Mouse (Mus musculus) frontal cortex, postnatal 36 days (tissue): ENCODE results near the gene Poglut1.
"Not testable (repeated sequence)": the region's sequence is repeated elsewhere in the genome, so short reads cannot be mapped to it uniquely, and the experiment has no call there.

Experiments
- DNase-seq, 2 experiments: peaks; one replicate each; pipeline ENCODE4 v3.0.0; 2022; ENCODE audit warnings: low spot score in 2 of 2

The Poglut1 gene

DNA sequence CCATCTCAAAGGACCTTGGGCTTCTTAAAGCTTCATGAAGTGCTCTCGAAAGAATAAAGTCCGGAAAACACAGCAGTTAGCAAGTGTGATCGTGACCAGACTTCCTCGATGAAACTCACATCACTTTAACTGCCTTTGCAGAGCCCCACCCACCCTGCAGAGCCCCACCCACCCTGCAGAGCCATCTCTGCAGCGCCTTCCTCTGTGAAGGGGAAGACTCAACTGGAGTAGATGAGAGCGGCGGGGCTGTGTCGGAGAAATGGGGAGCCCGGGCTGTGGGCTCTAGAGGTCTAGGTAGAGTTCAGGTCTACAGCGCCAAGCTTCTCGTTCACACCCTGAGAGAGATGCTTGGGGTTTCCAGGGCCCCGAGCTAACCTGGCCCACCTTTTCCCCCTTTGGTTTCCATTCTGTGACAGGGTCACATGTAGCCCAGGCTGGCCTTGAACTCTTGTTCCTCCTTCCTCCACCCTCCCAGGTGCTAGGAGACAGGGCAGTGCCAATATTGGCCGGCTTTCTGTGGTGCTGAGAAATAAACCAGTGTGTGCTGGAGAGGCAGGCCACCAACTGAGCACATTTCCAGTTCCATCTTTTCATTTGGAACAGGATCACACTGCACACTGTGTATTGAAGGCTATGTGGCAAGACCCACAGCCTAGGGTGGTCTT lies 11.2 kb downstream of the Poglut1 start:
- DNase-seq = no peak

DNA sequence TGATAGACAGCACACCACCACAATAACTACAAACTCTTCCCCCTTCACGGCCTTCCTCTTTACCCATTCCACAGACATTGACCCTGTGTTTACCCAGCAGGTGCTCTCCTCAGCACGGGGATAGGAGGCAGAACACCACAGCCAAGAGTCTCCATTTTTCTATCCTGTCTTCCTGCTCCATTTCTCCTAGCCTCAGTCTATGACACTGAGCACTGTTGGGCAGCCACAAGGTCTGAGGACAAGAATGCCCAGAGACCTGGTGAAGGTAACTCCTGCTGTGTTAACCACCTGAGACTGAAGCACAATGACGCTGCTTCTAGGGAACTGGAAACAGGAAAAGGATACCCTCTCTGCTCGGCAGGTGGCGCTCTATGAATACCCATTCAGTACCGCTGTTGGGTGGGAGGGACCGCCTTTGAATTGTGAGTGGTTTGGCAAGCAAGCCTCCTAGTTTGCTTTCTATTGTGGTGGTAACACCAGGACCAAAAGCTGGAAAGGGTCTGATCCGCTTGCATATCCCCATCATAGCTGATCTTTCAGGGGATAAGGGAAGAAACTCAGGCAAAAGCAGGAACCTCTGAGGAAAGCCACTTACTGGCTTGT lies 13.4 kb downstream of the Poglut1 start:
- DNase-seq = peak; percentile 76 to 79

GRCm38 (mm10) chr16:38526264-38526663 lies 23.8 kb downstream of the Poglut1 start:
- DNase-seq = no peak

DNA sequence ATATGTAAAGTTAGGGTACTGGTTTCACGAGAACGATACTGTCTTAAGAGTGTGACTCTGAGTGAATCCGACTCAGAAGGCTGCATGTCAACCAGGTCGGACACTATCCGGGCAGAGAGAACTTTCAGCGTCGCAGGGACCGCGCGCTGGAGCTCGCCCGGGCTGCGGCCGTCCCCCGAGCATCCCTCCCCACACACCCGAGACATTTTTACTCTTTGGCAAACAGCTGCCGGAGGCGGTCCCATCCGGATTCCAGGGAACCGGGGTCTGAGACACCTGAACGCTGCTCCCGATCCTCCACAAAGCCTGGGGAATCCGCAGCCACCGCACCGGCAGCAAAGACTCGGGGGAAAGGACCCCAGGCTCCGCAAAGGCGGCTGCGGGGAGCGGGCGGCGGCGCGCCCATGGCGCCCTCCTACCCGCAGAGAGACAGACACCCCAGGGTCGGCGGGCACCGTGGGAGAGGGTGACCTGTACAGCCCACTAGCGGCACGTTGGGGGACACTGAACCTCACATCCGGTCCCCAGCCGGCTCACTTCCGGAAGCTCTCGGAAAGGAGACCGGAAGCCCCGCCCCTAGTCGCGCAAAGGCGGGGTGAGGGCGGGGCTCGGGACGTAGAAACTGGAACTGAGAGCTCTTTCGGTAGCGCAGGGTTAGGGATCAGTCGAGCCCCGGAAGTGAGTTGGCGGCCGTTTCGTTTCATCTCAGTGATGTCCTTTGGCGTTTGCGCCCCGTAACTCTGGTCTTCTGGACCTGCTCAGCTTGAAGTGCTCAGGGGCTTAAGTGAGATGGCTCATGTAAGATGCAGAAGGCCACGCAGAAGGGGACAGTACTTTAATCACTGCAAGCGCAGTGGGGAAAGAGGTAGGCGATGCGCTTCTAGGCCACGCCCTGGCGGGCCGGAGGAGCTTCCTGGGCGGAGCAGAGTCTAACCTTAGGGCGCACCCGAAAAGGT lies 27.7 kb downstream of the Poglut1 start, which contains the start of gene Timmdc1:
Timmdc1 (minus strand) TSS at position 535 of the 956 bp plus-strand sequence.
- peak; percentile 93 to 96 for DNase-seq

GRCm38 (mm10) chr16:38521211-38521987 lies 28.7 kb downstream of the Poglut1 start:
- DNase-seq = no peak

DNA sequence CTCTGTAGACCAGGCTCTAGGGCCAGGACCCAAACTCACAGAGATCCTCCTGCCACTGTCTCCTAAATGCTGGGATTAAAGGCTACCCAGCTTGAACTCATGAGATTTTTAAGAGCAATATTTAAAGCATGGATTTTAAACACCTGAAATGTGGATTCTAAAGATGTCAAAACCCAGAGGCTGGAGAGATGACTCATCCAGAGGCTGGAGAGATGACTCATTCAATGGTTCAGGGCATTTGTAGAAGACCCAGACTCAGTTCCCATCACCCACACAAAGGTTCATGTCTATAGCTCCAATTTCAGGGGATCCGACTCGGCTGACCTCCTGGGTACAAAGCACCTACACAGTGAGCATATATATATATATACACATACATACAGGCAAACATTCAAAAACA lies 30.9 kb downstream of the Poglut1 start:
- DNase-seq = no peak

DNA sequence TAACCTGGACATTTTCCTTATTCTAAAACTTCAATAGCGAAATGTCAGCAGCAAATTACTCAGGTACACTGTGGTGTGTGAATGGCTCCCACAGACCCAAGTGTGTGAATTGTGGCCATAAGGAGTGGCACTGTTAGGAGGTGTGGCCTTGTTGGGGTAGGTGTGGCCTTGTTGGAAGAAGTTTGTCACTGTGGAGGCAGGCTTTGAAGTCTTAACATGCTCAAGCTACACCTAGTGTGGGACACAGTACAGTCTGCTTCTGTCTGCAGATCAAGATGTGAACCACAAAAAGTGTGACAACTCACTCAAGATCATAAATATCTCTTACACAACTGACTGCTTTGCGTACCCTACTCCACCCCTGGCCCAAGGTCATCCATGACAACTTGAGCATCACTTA lies 39.2 kb downstream of the Poglut1 start:
- DNase-seq = no peak

DNA sequence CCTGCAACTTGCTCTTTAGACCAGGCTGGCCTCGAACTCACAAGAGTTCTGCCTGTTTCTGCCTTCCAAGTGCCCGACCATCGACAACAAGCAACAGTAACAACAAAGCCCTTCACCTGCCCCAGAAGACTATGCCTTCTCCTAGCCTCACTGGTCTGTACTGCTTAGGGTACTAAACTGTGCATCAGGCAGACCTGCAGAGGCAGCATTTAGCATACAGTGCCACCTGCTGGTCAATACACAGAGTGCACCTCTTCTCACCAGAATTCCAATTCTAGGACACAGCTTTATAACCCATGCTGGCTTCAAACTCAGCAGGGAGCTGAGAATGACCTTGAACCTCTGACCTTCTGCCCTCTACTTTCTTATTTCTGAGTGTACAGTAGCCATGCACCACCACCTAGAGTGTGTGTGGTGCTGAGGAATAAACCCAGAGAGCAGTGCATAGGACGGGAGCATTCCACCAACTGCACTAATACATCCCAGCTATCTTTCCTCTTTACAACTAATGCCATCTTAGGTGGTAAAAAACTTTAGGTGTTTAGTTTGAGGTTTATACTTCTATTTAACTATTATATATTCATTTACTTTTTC lies 43.9 kb downstream of the Poglut1 start:
- DNase-seq = peak; percentile 56 to 80

DNA sequence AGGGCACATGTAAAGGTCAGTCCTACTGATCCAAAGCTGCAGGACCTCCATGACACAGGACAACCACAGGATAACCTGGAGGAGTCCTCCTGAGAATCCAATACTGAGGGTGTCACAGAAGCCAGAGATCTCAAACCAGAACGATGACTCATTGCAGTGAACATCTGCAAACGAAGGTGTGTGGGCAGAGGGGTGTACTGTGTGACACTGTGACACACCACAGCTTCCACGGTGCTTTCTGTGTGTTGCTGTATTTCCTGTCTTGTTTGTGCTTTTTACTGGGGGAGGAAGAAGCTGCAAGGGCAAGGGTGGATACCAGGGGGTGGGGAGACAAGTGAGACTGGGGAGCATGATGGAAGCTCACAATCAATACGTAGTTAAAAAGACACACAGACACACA lies 46.5 kb downstream of the Poglut1 start:
- DNase-seq = no peak

GRCm38 (mm10) chr16:38502469-38502868 lies 47.6 kb downstream of the Poglut1 start:
- DNase-seq = no peak

DNA sequence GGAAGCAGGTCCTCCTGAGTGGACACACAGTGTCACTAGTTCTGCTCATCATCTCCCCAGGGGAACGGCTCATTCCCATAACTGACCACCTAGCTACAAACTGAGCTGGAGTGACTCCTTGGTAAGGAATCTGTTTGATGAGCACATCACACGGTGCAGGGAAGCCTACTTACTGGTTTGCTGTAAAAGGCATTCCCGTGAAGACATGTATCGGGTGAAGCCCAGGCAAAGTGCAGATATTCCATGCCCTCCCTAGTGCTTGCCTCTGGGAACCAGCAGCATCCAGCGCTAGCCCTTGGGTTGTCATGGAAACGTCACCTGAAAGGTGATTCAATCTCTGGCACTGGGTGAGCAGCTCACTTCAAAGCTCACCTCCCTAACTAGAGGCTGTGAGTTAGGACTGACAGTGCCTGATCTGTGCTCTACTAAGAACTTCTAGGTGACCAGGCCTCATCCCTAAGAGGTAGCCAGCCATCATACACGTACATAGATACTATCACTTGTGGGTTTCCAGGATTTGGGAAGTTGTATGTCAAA lies 53.4 kb downstream of the Poglut1 start:
- no peak for DNase-seq

- peak in 1 of 2 experiments; percentile 14 for DNase-seq
Measured at GRCm38 (mm10) chr16:38493890-38494289, 56.2 kb downstream of the Poglut1 start.

DNA sequence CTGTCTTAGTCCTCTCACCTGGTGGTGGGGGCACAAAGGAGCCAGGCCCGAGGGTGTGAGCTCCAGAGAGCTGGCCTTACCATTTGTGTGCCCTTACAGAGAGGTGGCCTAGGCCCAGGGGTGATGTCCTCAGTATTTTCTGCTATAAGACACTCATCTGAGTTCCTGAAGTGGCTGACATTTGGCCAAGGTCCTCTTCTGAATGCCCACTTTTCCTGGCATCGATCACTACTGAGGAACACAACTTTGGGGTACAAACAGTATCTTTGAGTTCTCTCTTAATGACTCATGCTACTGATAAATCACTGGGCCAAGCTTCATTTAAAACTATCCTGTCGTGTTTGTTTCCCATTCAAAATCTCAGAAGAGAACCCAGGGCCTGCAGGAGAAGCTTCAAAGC lies 57.5 kb downstream of the Poglut1 start:
- no peak for DNase-seq

- DNase-seq = no peak
Measured at GRCm38 (mm10) chr16:38483582-38484309, 66.3 kb downstream of the Poglut1 start.

GRCm38 (mm10) chr16:38482780-38483562 lies 67.1 kb downstream of the Poglut1 start:
- peak in 1 of 2 experiments; percentile 13 for DNase-seq

DNA sequence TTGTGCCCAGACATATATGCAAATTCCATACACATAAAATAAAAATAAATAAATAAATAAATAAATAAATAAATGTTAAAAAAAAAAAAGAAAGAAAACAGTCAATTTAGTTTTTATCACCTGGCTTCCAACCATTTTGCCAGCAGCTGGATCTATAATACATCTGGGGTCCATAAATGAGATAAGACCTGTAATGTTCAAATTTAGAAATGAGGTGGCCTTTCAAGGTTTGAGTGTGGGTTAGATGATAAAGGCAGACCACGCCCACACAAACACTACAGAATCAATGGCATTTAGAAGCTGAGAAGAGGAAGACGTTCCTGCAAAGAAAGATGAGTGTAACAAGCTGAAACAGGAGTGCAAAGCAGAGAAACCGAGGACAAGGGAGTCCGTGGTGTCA lies 68.7 kb downstream of the Poglut1 start:
- no peak for DNase-seq

- no peak for DNase-seq
Measured at GRCm38 (mm10) chr16:38478296-38478695, 71.8 kb downstream of the Poglut1 start.

DNA sequence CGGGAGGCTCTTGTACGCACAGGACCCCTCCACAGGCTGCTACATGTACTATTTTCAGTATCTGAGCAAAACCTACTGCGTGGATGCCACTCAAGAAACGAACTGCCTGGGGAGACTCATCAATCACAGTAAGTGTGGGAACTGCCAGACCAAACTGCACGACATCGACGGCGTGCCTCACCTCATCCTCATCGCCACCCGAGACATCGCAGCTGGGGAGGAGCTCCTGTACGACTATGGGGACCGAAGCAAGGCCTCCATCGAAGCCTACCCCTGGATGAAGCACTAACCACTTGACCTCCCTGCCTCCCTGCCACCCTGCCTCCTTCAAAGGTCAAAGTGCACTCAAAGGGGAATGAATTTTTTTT lies 72.8 kb downstream of the Poglut1 start:
- DNase-seq = not testable (repeated sequence)
